Mouse (Mus musculus): ENCODE results near the gene Rilp. TPM values are rescaled to one million over a fixed set of nuclear protein-coding genes. Genes with fewer than 3 reads are reported as not detected.

The Rilp gene
- polyA plus RNA-seq (2012; rRNA removed), result 2.4 and 3.9 TPM in 2 replicates

GRCm38 (mm10) chr11:75509741-75510626, at the start of gene Rilp:
TSS of gene Rilp (plus strand) at chr11:75510094.

GRCm38 (mm10) chr11:75460844-75461742, 48.8 kb upstream of the Rilp start, which contains the start of gene Tlcd2:
TSS of gene Tlcd2 (plus strand) at chr11:75461715.

GRCm38 (mm10) chr11:75486601-75487285, 23.2 kb upstream of the Rilp start, which contains the start of gene Prpf8:
TSS of gene Prpf8 (plus strand) at chr11:75486816.

GRCm38 (mm10) chr11:75513336-75513735, 3.4 kb downstream of the Rilp start, which contains the start of gene Scarf1:
TSS of gene Scarf1 (plus strand) at chr11:75513540.

GRCm38 (mm10) chr11:75531469-75532242, 21.8 kb downstream of the Rilp start, which contains the start of gene Slc43a2:
TSS of gene Slc43a2 (plus strand) at chr11:75531694.

Other genes with a start within 250 kb of the Rilp start
- gene Rpa1, start 161.8 kb upstream of the Rilp start, polyA plus RNA-seq (2012; rRNA removed), result 5.4 and 6.1 TPM in 2 replicates
- 1.0 and 1.3 TPM in 2 replicates for gene Smyd4, start 161.7 kb upstream of the Rilp start, polyA plus RNA-seq (2012; rRNA removed)
- 32.6 and 42.4 TPM in 2 replicates for gene Serpinf1, start 87.4 kb upstream of the Rilp start, polyA plus RNA-seq (2012; rRNA removed)
- gene Serpinf2, start 70.5 kb upstream of the Rilp start, polyA plus RNA-seq (2012; rRNA removed), result 2.5 and 4.4 TPM in 2 replicates
- gene Wdr81, start 55.4 kb upstream of the Rilp start, polyA plus RNA-seq (2012; rRNA removed), result 7.4 TPM in 2 replicates
- gene Tlcd2, start 48.4 kb upstream of the Rilp start, polyA plus RNA-seq (2012; rRNA removed), result 8.6 and 11.8 TPM in 2 replicates
- 13.4 and 21.5 TPM in 2 replicates for gene Prpf8, start 23.3 kb upstream of the Rilp start, polyA plus RNA-seq (2012; rRNA removed)
- 4.1 TPM in 2 replicates for gene Scarf1, start 3.4 kb downstream of the Rilp start, polyA plus RNA-seq (2012; rRNA removed)
- 15.1 and 15.2 TPM in 2 replicates for gene Slc43a2, start 21.6 kb downstream of the Rilp start, polyA plus RNA-seq (2012; rRNA removed)
- 38.5 and 62.5 TPM in 2 replicates for gene Pitpna, start 78.0 kb downstream of the Rilp start, polyA plus RNA-seq (2012; rRNA removed)
- gene Inpp5k, start 120.9 kb downstream of the Rilp start, polyA plus RNA-seq (2012; rRNA removed), result 12.9 and 17.5 TPM in 2 replicates
- gene Myo1c, start 140.4 kb downstream of the Rilp start, polyA plus RNA-seq (2012; rRNA removed), result 32.4 and 32.7 TPM in 2 replicates
- gene Crk, start 169.2 kb downstream of the Rilp start, polyA plus RNA-seq (2012; rRNA removed), result 67.6 and 102 TPM in 2 replicates
- 20.1 and 28.0 TPM in 2 replicates for gene Ywhae, start 222.8 kb downstream of the Rilp start, polyA plus RNA-seq (2012; rRNA removed)

Measured in stomach, adult 2 months (tissue).